Mouse (Mus musculus): ENCODE measurements at regions not wholly inside any gene's neighbourhood (a gene's known extent, or its start where the extent isn't known, plus 50 kb on each side); places are given as distances from the start of the nearest gene placed in this dataset.

DNA sequence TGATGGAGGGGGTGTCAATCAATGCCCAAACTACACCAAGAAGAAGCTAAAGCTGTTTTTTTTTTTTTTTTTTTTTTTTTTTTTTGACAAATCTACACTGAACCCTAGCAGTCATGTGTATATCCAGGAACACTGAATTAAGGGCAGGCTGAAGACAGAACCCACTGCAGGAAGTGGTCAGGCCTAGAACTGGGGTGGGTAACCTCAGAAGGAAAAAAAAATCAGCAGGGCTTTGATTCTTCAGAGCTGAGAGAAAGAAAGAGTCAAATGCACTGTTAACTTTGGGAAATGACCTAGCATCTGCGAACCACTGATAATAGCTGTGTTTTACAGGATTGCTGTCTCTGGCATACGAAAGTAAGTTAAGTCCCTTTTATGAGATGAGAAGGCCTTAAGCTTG is 78.3 kb upstream of the Mast4 start:
- TF ChIP-seq MEF2A (IDR thresholded peaks at IDR 0.05; ENCODE audit: extremely low read depth, insufficient replicate concordance, low read depth, low read length, poor library complexity, severe bottlenecking) (no peak), CHD2 (IDR thresholded peaks at IDR 0.05; ENCODE audit: low read length) (no peak), JUND (IDR thresholded peaks at IDR 0.05; ENCODE audit: low read depth, low read length) (no peak), CTCF (IDR thresholded peaks at IDR 0.05 in 2 of 3, conservative IDR thresholded peaks at IDR 0.05 in 1 of 3; ENCODE audit: control insufficient read depth in 1 of 3, insufficient read depth in 1 of 3, low read depth in 2 of 3, low read length in 3 of 3, poor library complexity in 1 of 3, severe bottlenecking in 1 of 3) (no peak), TAL1 (IDR thresholded peaks at IDR 0.05; ENCODE audit: low read length) (no peak)
